Comparison of ENCODE assay signal across 13 mouse cellular contexts in the genomic region with DNA sequence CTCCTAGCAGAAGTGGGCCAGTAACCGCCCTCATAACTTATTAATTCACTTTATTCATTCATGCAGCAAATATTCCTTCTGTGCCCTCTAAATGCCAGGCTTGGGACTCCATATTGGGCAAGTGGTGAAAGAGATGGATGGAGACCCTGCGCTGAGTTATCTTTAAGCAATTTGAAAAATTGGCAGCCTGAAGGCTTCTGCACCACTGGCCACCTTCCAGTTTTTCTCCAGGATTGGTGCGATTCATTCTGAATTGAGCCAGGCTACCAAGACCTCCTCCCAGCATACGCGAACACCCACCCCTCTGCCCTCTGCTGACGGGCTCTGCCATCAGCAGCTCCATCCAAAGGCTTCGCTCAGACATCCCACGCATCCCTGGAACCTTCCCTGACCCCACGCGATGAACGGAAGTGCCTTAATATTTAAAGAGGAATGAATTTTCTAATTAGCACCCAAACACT. TPM values are rescaled to one million over a fixed set of nuclear protein-coding genes. Genes with fewer than 3 reads are reported as not detected.
DNase-seq lines count a peak whose midpoint lies in the region; ATAC-seq and TF ChIP-seq lines count a peak whose summit lies in the region.
"Had no signal": no experiment of that assay in that cellular context is flagged by ENCODE, and none has a peak within 500 bp of the region (broad histone marks: within the 10 kb centered on the region; RNA-seq: fewer than 3 reads in every experiment).

No protein-coding gene starts in this region.

- TF ChIP-seq CTCF in forebrain, postnatal 0 days (IDR thresholded peaks at IDR 0.05; ENCODE audit: low read depth), result peak; percentile 36; the same call in 1 of the 2 replicates

- no peak for DNase-seq in heart, adult 8-10 months (ENCODE audit: low spot score)
- DNase-seq in 3134 (ENCODE audit: extremely low read depth, insufficient read length, low spot score) (peak; percentile 70), ES-E14 (ENCODE audit: low read depth, low spot score) (no peak)
- peak; percentile 60 for DNase-seq in forebrain, postnatal 0 days
- no peak for DNase-seq in left cerebral cortex, postnatal 36 days (ENCODE audit: low spot score in 2 of 2)
- no peak for DNase-seq in layer of hippocampus, adult 8-10 months (ENCODE audit: low spot score in 2 of 2)
- DNase-seq: gastrocnemius, postnatal 36 days; thymus, postnatal 4 days had no signal

- peak overlapping the region; percentile 13; the same call in 1 of the 2 replicates for H3K27ac ChIP-seq in heart, embryonic 12.5 days (ENCODE audit: poor library complexity, severe bottlenecking)
- H3K27ac ChIP-seq in ES-E14 (ENCODE audit: insufficient read depth, low read depth, low read length, poor library complexity, severe bottlenecking), result no peak overlapping the region
- H3K27ac ChIP-seq in forebrain, postnatal 0 days (ENCODE audit: low read depth, low read length), result no peak overlapping the region
- H3K27ac ChIP-seq: liver, embryonic 14.5 days; neural tube, embryonic 13.5 days had no signal

- intact Hi-C loops in left cerebral cortex, postnatal 36 days (cut with DNase I), result no loop called here

- H3K9ac ChIP-seq in heart, embryonic 12.5 days, result no peak overlapping the region
- no peak overlapping the region for H3K9ac ChIP-seq in ES-E14 (ENCODE audit: insufficient read depth, low read depth, low read length, poor library complexity, severe bottlenecking)
- no peak overlapping the region for H3K9ac ChIP-seq in forebrain, postnatal 0 days
- H3K9ac ChIP-seq: liver, embryonic 14.5 days; neural tube, embryonic 13.5 days had no signal

- peaks cover 44% of the 10 kb centered on the region for H3K4me1 ChIP-seq in heart, embryonic 12.5 days (replicated peaks)
- peaks cover 6 to 50% of the 10 kb centered on the region in 2 experiments for H3K4me1 ChIP-seq in ES-E14 (ENCODE audit: control insufficient read depth in 2 of 2, insufficient read depth in 2 of 2, low read length in 2 of 2, poor library complexity in 1 of 2)
- peaks cover 3% of the 10 kb centered on the region; the same call in 1 of the 2 replicates for H3K4me1 ChIP-seq in forebrain, postnatal 0 days (ENCODE audit: insufficient read depth)

- no peaks in the 10 kb centered on the region for H3K9me3 ChIP-seq in heart, embryonic 12.5 days (replicated peaks)
- no peaks in the 10 kb centered on the region for H3K9me3 ChIP-seq in ES-E14 (ENCODE audit: control insufficient read depth, insufficient read depth, low read depth, low read length)
- H3K9me3 ChIP-seq in forebrain, postnatal 0 days (ENCODE audit: low read length), result no peaks in the 10 kb centered on the region
- H3K9me3 ChIP-seq: neural tube, embryonic 13.5 days had no signal

- in situ Hi-C loops in ES-E14 (cut with MboI; ENCODE audit: low sequenced_read_pairs in 2 of 2, unreplicated experiment in 2 of 2), result no loop called here

- no peak overlapping the region for H3K4me2 ChIP-seq in heart, embryonic 12.5 days
- H3K4me2 ChIP-seq in forebrain, postnatal 0 days (ENCODE audit: low read depth), result no peak overlapping the region
- H3K4me2 ChIP-seq: neural tube, embryonic 13.5 days had no signal

- H3K36me3 ChIP-seq in heart, embryonic 12.5 days, result no peaks in the 10 kb centered on the region
- H3K36me3 ChIP-seq in ES-E14 (ENCODE audit: control insufficient read depth, insufficient read depth, low read length, poor library complexity, severe bottlenecking), result no peaks in the 10 kb centered on the region
- no peaks in the 10 kb centered on the region for H3K36me3 ChIP-seq in forebrain, postnatal 0 days (ENCODE audit: insufficient read depth)
- H3K36me3 ChIP-seq: neural tube, embryonic 13.5 days had no signal

- 22% methylated on average over 11 of the region's 11 CpGs for WGBS in heart, embryonic 12.5 days
- WGBS in forebrain, postnatal 0 days, result 5% methylated on average over 11 of the region's 11 CpGs

- no peak for ATAC-seq in heart, embryonic 12.5 days (ENCODE audit: insufficient number of reproducible peaks, low FRiP score)
- peak; percentile 23; the same call in 1 of the 2 replicates for ATAC-seq in forebrain, postnatal 0 days
- ATAC-seq in inflammation-experienced regulatory T-cells, adult 6 months, result no peak

- H3K4me3 ChIP-seq in heart, embryonic 12.5 days, result no peak overlapping the region
- no peak overlapping the region for H3K4me3 ChIP-seq in ES-E14 (ENCODE audit: insufficient read depth in 1 of 2, low read depth in 1 of 2, low read length in 2 of 2, poor library complexity in 1 of 2, severe bottlenecking in 1 of 2)
- H3K4me3 ChIP-seq in forebrain, postnatal 0 days (ENCODE audit: low read depth, low read length), result no peak overlapping the region
- H3K4me3 ChIP-seq: neural tube, embryonic 13.5 days had no signal

- 0 out of 2 replicates have a peak, but pooled peaks cover 9% of the 10 kb centered on the region for H3K27me3 ChIP-seq in heart, embryonic 12.5 days (replicated peaks)
- no peaks in the 10 kb centered on the region for H3K27me3 ChIP-seq in forebrain, postnatal 0 days (ENCODE audit: insufficient read depth, low read length)
- H3K27me3 ChIP-seq: neural tube, embryonic 13.5 days had no signal

TF ChIP-seq in ES-E14, 5 proteins besides CTCF, POLR2A, EP300 and RAD21:
- TF ChIP-seq ZC3H11A (IDR thresholded peaks at IDR 0.05; ENCODE audit: borderline replicate concordance, low read depth, low read length), result 0 out of 2 replicates have a peak, but pooled peaks have one; percentile 14
- no peak for TF ChIP-seq MAFK (IDR thresholded peaks at IDR 0.05; ENCODE audit: insufficient read depth, low read depth, low read length)

RNA-seq across cellular contexts. Expression of gene Klhdc8a, which starts 10.4 kb away (rescaled TPM):
- polyA plus RNA-seq in heart, embryonic 12.5 days (2016; fragmentation: Nextera tagmentation; extraction: Ambion mirVana), result 0.55 and 0.81 TPM in 2 replicates
- total RNA-seq in heart, adult 8-10 months (2022), result 10 to 100 TPM; 11.8 to 22.9 (median 17.5) TPM
- total RNA-seq in ES-E14 (2012; rRNA removed), result 1.2 and 2.8 TPM in 2 replicates
- 10.3 and 11.2 TPM in 2 replicates for total RNA-seq in forebrain, postnatal 0 days (2014; rRNA removed)
- 4.5 and 6.3 TPM in 2 replicates for polyA plus RNA-seq in forebrain, postnatal 0 days (2015; fragmentation: Nextera tagmentation; extraction: Ambion mirVana)
- total RNA-seq in left cerebral cortex, postnatal 36 days (2021), result 10 to 100 TPM; 11.0 to 13.6 TPM
- not detected for polyA plus RNA-seq in inflammation-experienced regulatory T-cells, adult 6 months (2017; shearing (Covaris generic))
- total RNA-seq in layer of hippocampus, adult 8-10 months (2022), result 1 to 10 TPM; 5.1 to 6.2 (median 5.7) TPM

RNA-seq across cellular contexts. Expression of gene Nuak2, which starts 27.9 kb away (rescaled TPM):
- polyA plus RNA-seq in heart, embryonic 12.5 days (2016; fragmentation: Nextera tagmentation; extraction: Ambion mirVana), result 2.6 and 3.1 TPM in 2 replicates
- total RNA-seq in heart, adult 8-10 months (2022), result 1 to 10 TPM; 3.8 to 5.2 (median 4.0) TPM
- total RNA-seq in ES-E14 (2012; rRNA removed), result 7.4 and 8.0 TPM in 2 replicates
- 4.4 and 4.5 TPM in 2 replicates for total RNA-seq in forebrain, postnatal 0 days (2014; rRNA removed)
- 4.3 and 6.8 TPM in 2 replicates for polyA plus RNA-seq in forebrain, postnatal 0 days (2015; fragmentation: Nextera tagmentation; extraction: Ambion mirVana)
- total RNA-seq in left cerebral cortex, postnatal 36 days (2021), result 1 to 10 TPM in 1 of 2 experiments, under 1 TPM in 1; 0.62 to 1.6 TPM
- polyA plus RNA-seq in inflammation-experienced regulatory T-cells, adult 6 months (2017; shearing (Covaris generic)), result 1 to 10 TPM; 2.2 to 3.0 (median 2.6) TPM
- 1 to 10 TPM; 1.2 to 2.0 (median 1.9) TPM for total RNA-seq in layer of hippocampus, adult 8-10 months (2022)

RNA-seq across cellular contexts. Expression of gene Gm10188, which starts 58.5 kb away (rescaled TPM):
- not detected in 2 replicates for polyA plus RNA-seq in heart, embryonic 12.5 days (2016; fragmentation: Nextera tagmentation; extraction: Ambion mirVana)
- total RNA-seq in heart, adult 8-10 months (2022), result not detected
- total RNA-seq in ES-E14 (2012; rRNA removed), result 0.37 TPM in 1 of 2 replicates, not detected in the other
- 0.92 TPM in 1 of 2 replicates, not detected in the other for total RNA-seq in forebrain, postnatal 0 days (2014; rRNA removed)
- polyA plus RNA-seq in forebrain, postnatal 0 days (2015; fragmentation: Nextera tagmentation; extraction: Ambion mirVana), result not detected in 2 replicates
- not detected for total RNA-seq in left cerebral cortex, postnatal 36 days (2021)
- not detected for polyA plus RNA-seq in inflammation-experienced regulatory T-cells, adult 6 months (2017; shearing (Covaris generic))
- total RNA-seq in layer of hippocampus, adult 8-10 months (2022), result not detected
- total RNA-seq: gastrocnemius, postnatal 36 days had no signal
- polyA plus RNA-seq: large intestine, adult 2 months; liver, embryonic 14.5 days; neural tube, embryonic 13.5 days had no signal

Comparison
In these comparisons a context has a peak if more than half of its experiments do, and no peak if none do; other contexts are left out.
1. DNase-seq: peak in 3134 (single experiment) and forebrain, postnatal 0 days (single experiment); none in heart, adult 8-10 months (single experiment), ES-E14 (single experiment), left cerebral cortex, postnatal 36 days (0 of 2) and layer of hippocampus, adult 8-10 months (0 of 2).